Mouse (Mus musculus) heart, embryonic 14.5 days (tissue): ENCODE data around the gene Sufu. TPM values are rescaled to one million over a fixed set of nuclear protein-coding genes. Genes with fewer than 3 reads are reported as not detected.

Source experiments
- ATAC-seq: fragments of 200-750 bp; cut with Nextera tagmentation; 2 replicates; pipeline ENCODE4 v1.8.0; 2017; ENCODE audit warnings: low read depth, moderate TSS enrichment; ENCODE audit not compliant: insufficient number of reproducible peaks, insufficient read depth, low FRiP score
- H3K27ac ChIP-seq, 2 experiments: fragments of 200-500 bp in 1 of 2; fragments of 300-500 bp in 1 of 2; sonication (generic) in 1 of 2; replicated peaks in 1 of 2; 2 replicates each; pipeline ENCODE4 v1.5.1; 2012 to 2014; ENCODE audit warnings: low read depth in 2 of 2, low read length in 2 of 2, control low read depth in 1 of 2, mild to moderate bottlenecking in 1 of 2, mixed read lengths in 1 of 2; ENCODE audit not compliant: control insufficient read depth in 1 of 2, insufficient read depth in 1 of 2
- H3K27me3 ChIP-seq: fragments of 300-500 bp; sonication (generic); 2 replicates; pipeline ENCODE4 v1.6.1; 2014; ENCODE audit warnings: mild to moderate bottlenecking, low read length, control low read depth; ENCODE audit not compliant: control insufficient read depth, insufficient read depth
- H3K36me3 ChIP-seq: fragments of 300-500 bp; sonication (generic); 2 replicates; pipeline ENCODE4 v1.6.1; 2014; ENCODE audit warnings: mild to moderate bottlenecking, control low read depth, low read length, mixed read lengths; ENCODE audit not compliant: control insufficient read depth, insufficient read depth
- H3K4me1 ChIP-seq, 2 experiments: fragments of 200-500 bp in 1 of 2; fragments of 300-500 bp in 1 of 2; sonication (generic) in 1 of 2; 2 replicates each; pipeline ENCODE4 v1.6.1; 2012 to 2014; ENCODE audit warnings: low read length in 2 of 2, control low read depth in 1 of 2, mixed read lengths in 1 of 2; ENCODE audit not compliant: control insufficient read depth in 2 of 2, insufficient read depth in 2 of 2
- H3K4me2 ChIP-seq: fragments of 300-500 bp; sonication (generic); 2 replicates; pipeline ENCODE4 v1.6.1; 2014; ENCODE audit warnings: mild to moderate bottlenecking, low read length
- H3K4me3 ChIP-seq, 2 experiments: fragments of 200-500 bp in 1 of 2; fragments of 300-500 bp in 1 of 2; sonication (generic) in 1 of 2; 2 replicates each; pipeline ENCODE4 v1.5.1; 2012 to 2014; ENCODE audit warnings: low read length in 2 of 2, mild to moderate bottlenecking in 2 of 2, control low read depth in 1 of 2, low read depth in 1 of 2, moderate library complexity in 1 of 2; ENCODE audit not compliant: control insufficient read depth in 1 of 2, insufficient read depth in 1 of 2
- H3K9ac ChIP-seq: fragments of 300-500 bp; sonication (generic); 2 replicates; pipeline ENCODE4 v1.6.1; 2014; ENCODE audit warnings: mild to moderate bottlenecking, low read length
- H3K9me3 ChIP-seq: fragments of 300-500 bp; sonication (generic); 2 replicates; pipeline ENCODE4 v1.6.1; 2016; ENCODE audit warnings: low read length, control low read depth; ENCODE audit not compliant: control insufficient read depth
- WGBS: fragments of 180-500 bp; shearing (Covaris S2); extraction: QIAGEN DNeasy Blood & Tissue Kit; methylation state at CpG from one replicate; pipeline ENCODE4 v1.1.7; 2014; 5-methylcytosine and 5-hydroxymethylcytosine counted together
- polyA plus RNA-seq: library from polyadenylated mRNA; unstranded; fragments of >200 nt; fragmentation: Nextera tagmentation; extraction: Ambion mirVana; gene quantifications from 2 replicates; pipeline ENCODE4 v1.2.1, GENCODE M21; 2014

Gene Sufu
- polyA plus RNA-seq, 1 experiment from 2014 or later: 18.8 TPM

DNA sequence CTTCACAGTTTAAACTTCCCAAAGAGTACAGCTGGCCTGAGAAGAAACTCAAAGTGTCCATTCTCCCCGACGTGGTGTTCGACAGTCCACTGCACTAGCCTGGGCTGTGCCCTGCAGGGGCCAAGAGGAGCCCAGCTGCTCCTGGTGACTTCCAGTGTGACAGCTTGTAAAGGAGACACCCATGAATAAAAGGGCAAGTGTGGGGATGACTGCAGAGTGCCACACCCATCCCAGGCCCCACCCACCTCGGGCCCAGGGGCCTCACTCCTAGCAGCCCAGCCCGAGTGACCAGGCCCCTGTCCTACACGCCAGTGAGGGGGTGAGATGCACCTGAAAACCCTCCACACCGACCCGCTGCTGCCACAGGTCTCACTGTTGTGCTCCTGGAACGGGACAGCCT, 89.2 kb downstream of the Sufu start:
- peak overlapping the region; percentile 47; the same call in 1 of the 2 replicates for H3K9ac ChIP-seq
- H3K27me3 ChIP-seq: no peaks in the 10 kb centered on the region
- ATAC-seq: no peak
- no peak overlapping the region for H3K4me2 ChIP-seq
- peaks cover 68 to 86% of the 10 kb centered on the region in 2 experiments for H3K4me1 ChIP-seq
- H3K4me3 ChIP-seq: no peak overlapping the region
- H3K9me3 ChIP-seq: no peaks in the 10 kb centered on the region
- WGBS: 54% methylated on average over 9 of the region's 9 CpGs
- peak overlapping the region in 1 of 2 experiments; percentile 93; a peak in 2 of 4 replicates for H3K27ac ChIP-seq
- H3K36me3 ChIP-seq: peaks cover 12% of the 10 kb centered on the region

DNA sequence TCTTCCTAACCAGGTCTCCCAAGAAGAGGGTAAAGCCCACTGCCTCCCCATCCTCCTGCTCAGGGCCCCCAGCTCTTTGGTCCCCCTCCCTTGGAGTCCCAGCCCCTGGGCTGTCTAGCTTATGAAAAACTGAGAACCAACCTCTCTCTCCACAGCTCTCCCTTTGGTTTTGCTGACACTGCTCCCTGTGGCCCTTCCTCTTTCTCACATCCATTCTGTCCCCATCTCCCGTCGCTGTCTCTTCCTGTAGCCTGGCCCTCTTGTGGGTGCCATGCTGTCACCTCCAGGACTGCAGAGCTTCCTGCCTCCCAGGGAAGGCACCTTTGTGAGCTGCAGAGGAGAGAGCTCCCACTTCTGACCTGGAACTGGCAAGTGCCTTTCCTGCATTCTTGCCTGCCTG, 90.0 kb downstream of the Sufu start:
- H3K4me2 ChIP-seq: no peak overlapping the region
- peaks cover 68 to 79% of the 10 kb centered on the region in 2 experiments for H3K4me1 ChIP-seq
- no peaks in the 10 kb centered on the region for H3K9me3 ChIP-seq
- no peak for ATAC-seq
- H3K27me3 ChIP-seq: no peaks in the 10 kb centered on the region
- H3K36me3 ChIP-seq: peaks cover 10% of the 10 kb centered on the region
- H3K4me3 ChIP-seq: no peak overlapping the region
- WGBS: 32% methylated on average over 2 of the region's 2 CpGs
- peak overlapping the region in 1 of 2 experiments; percentile 93; a peak in 3 of 4 replicates for H3K27ac ChIP-seq
- peak overlapping the region; percentile 25; the same call in 1 of the 2 replicates for H3K9ac ChIP-seq

DNA sequence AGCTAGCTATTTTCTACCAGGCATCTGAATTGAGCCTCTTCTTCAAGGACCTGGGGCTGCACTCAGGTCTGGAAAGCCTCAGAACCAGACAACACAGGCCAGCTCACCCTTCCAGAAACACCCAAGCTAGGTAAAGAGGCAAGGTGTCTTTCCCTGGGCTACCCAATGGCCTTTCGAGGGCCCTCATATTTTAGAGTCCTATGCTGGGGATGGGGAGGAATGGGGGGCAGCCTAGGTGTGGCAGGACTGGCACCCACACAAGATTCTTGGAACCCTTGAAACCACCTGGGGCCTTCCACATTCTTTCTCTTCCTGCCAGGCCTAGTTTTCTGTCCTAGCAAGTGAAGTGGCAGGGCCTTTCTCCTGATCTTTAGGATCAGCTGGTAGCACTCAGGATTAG, 92.8 kb downstream of the Sufu start:
- ATAC-seq: no peak
- Histone ChIP-seq H3K27me3 (no peaks in the 10 kb centered on the region), H3K4me2 (no peak overlapping the region), H3K4me3 (no peak overlapping the region), H3K9ac (no peak overlapping the region), H3K27ac (no peak overlapping the region), H3K4me1 (peaks cover 44 to 51% of the 10 kb centered on the region in 2 experiments), H3K9me3 (no peaks in the 10 kb centered on the region), H3K36me3 (peaks cover 10% of the 10 kb centered on the region)
- 92% methylated on average over 1 of the region's 1 CpGs for WGBS

DNA sequence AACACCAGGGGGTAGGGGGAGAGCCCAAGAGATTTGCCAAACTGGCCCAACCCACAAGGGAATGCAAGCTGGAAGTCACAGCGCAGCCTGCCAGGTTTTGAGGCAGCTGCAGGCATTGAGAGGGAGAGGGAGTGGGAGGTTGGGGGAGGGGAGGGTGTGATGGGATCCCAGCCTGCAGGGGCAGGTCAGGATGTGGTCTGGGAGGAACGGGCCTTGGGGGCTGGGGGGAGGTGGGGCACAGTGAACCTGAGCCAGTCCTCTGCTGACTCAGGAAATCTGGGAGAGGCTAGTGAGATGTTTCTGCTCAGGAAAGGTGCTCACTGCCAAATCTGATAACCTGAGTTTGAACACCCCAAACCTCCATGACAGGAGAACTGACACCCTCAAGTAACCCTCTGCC, 93.9 kb downstream of the Sufu start:
- peak; percentile 27; the same call in 1 of the 2 replicates for ATAC-seq
- H3K4me3 ChIP-seq: no peak overlapping the region
- peaks cover 8% of the 10 kb centered on the region for H3K36me3 ChIP-seq
- peaks cover 32 to 39% of the 10 kb centered on the region in 2 experiments for H3K4me1 ChIP-seq
- H3K9me3 ChIP-seq: no peaks in the 10 kb centered on the region
- no peak overlapping the region; the same call in 1 of the 2 replicates for H3K9ac ChIP-seq
- WGBS: 9% methylated on average over 2 of the region's 2 CpGs
- no peak overlapping the region for H3K27ac ChIP-seq
- H3K27me3 ChIP-seq: no peaks in the 10 kb centered on the region
- no peak overlapping the region for H3K4me2 ChIP-seq

DNA sequence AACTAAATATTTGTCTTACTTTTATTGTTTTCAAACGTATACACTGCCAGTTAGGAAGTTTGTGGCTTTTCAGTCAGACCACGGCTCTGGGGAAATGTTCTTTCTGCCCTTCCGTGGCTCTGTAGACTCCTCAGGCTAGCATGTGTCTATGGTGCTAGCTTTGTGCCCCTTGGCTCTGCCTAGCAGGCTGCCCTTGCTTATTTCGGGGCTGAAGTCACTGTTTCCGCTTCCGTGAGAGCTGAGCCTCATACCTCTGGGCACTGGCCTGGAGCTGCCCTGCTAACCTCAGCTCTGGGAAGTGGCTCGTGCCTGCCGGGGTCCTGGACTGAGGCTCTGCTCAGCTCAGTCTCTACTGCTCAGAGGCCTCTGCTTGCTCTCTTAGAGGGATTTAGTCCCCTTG, 98.4 kb downstream of the Sufu start:
- Histone ChIP-seq H3K9me3 (no peaks in the 10 kb centered on the region), H3K4me2 (no peak overlapping the region), H3K4me3 (no peak overlapping the region), H3K27ac (no peak overlapping the region), H3K27me3 (no peaks in the 10 kb centered on the region), H3K36me3 (no peaks in the 10 kb centered on the region), H3K9ac (no peak overlapping the region), H3K4me1 (peaks cover 6 to 7% of the 10 kb centered on the region in 2 experiments; a peak in 3 of 4 replicates)
- 81% methylated on average over 8 of the region's 8 CpGs for WGBS
- no peak for ATAC-seq

DNA sequence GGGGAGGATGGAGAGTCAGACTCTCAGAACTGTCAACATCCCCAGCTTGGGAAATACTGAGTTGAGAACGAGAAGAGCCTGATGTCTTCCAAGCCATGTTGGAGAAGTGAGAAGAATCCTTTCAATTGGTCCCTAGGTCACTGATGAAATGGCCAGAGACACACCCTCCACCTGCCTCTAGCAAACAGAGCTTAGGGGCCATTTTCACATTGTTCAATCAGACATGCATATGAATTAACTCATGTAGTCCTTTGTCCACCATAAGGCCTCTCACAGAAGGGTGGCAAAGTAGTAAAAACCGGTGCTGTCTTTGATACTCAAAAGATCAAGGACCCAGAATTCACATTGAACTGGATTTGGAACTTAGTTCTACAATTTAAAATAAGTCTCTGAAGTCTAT, 100.5 kb downstream of the Sufu start:
- Histone ChIP-seq H3K4me1 (no peaks in the 10 kb centered on the region), H3K4me3 (no peak overlapping the region), H3K9me3 (no peaks in the 10 kb centered on the region), H3K4me2 (no peak overlapping the region), H3K36me3 (no peaks in the 10 kb centered on the region), H3K27ac (no peak overlapping the region), H3K27me3 (no peaks in the 10 kb centered on the region), H3K9ac (no peak overlapping the region)
- WGBS: 43% methylated on average over 2 of the region's 2 CpGs
- no peak for ATAC-seq

DNA sequence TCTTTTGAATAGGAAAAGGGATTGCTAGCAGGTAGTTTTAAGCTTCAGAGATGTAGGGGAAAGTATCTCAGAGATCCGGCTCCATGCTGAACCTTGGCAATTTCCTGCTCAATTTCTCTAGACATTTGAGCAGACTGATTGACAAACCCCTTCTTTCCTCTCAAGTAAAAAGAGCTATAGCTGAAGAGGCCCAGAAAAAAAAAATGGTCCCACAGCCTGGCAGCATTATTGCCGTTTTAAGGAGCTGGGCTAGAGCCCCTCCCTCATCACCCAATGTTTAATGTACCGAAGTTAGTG, 102.8 kb downstream of the Sufu start:
- H3K4me2 ChIP-seq: peak overlapping the region; percentile 92
- no peaks in the 10 kb centered on the region for H3K27me3 ChIP-seq
- H3K4me3 ChIP-seq: peak overlapping the region in 1 of 2 experiments; percentile 26; a peak in 3 of 4 replicates
- H3K9ac ChIP-seq: peak overlapping the region; percentile 65
- 5% methylated on average over 3 of the region's 3 CpGs for WGBS
- peaks cover 0 to 2% of the 10 kb centered on the region in 2 experiments; a peak in 3 of 4 replicates for H3K4me1 ChIP-seq
- no peaks in the 10 kb centered on the region for H3K9me3 ChIP-seq
- H3K36me3 ChIP-seq: no peaks in the 10 kb centered on the region
- H3K27ac ChIP-seq: peak overlapping the region; percentile 71 to 80
- no peak for ATAC-seq
